Mouse (Mus musculus) CH12.LX (cell line): ENCODE measurements at regions not wholly inside any gene's neighbourhood (a gene's known extent, or its start where the extent isn't known, plus 50 kb on each side); places are given as distances from the start of the nearest gene placed in this dataset.

Experiments
- DNase-seq: peaks from one replicate; pipeline ENCODE4 v3.0.0-alpha.2; 2013; ENCODE audit errors: extremely low read depth
- H3K27ac ChIP-seq: 2 replicates; pipeline ENCODE4 v1.5.1; 2012; ENCODE audit warnings: low read depth, mild to moderate bottlenecking, control low read depth, moderate library complexity; ENCODE audit not compliant: insufficient read depth
- H3K27me3 ChIP-seq: replicated peaks from 2 replicates; pipeline ENCODE3; 2012; ENCODE audit warnings: inconsistent platforms
- H3K36me3 ChIP-seq, 2 experiments: replicated peaks in 1 of 2; 2 replicates each; pipeline versions ENCODE3 to v1.6.1; 2012; ENCODE audit warnings: inconsistent platforms in 1 of 2, low read length in 1 of 2, mild to moderate bottlenecking in 1 of 2, mixed read lengths in 1 of 2, moderate library complexity in 1 of 2; ENCODE audit not compliant: control insufficient read depth in 1 of 2, insufficient read depth in 1 of 2
- H3K4me1 ChIP-seq, 2 experiments: 2 replicates each; pipeline ENCODE4 v1.6.1; 2012; ENCODE audit warnings: inconsistent platforms in 1 of 2, moderate library complexity in 1 of 2; ENCODE audit not compliant: insufficient read depth in 2 of 2, control insufficient read depth in 1 of 2
- H3K4me2 ChIP-seq: 2 replicates; pipeline ENCODE4 v1.6.1; 2012; ENCODE audit warnings: low read depth, mild to moderate bottlenecking, control low read depth; ENCODE audit not compliant: poor library complexity, insufficient read depth, severe bottlenecking
- H3K4me3 ChIP-seq, 3 experiments: fragments of 150-350 bp in 1 of 3; sonication (generic) in 1 of 3; replicated peaks in 1 of 3; 2 replicates each; pipeline versions ENCODE3 to v1.5.1; 2011 to 2012; ENCODE audit warnings: low read depth in 2 of 3, low read length in 2 of 3, mild to moderate bottlenecking in 2 of 3, moderate library complexity in 2 of 3, control low read depth in 1 of 3, improper control_type of control experiment in 1 of 3, inconsistent platforms in 1 of 3, mixed read lengths in 1 of 3; ENCODE audit not compliant: poor library complexity in 1 of 3
- H3K79me2 ChIP-seq: replicated peaks from 2 replicates; pipeline ENCODE4 v1.6.1; 2012; ENCODE audit warnings: mild to moderate bottlenecking, moderate library complexity; ENCODE audit not compliant: control insufficient read depth, poor library complexity, insufficient read depth, severe bottlenecking; ENCODE audit errors: extremely low read depth
- H3K9ac ChIP-seq: 2 replicates; pipeline ENCODE4 v1.6.1; 2012; ENCODE audit warnings: low read depth, mild to moderate bottlenecking, control low read depth, moderate library complexity; ENCODE audit not compliant: insufficient read depth
- H3K9me3 ChIP-seq: replicated peaks from 2 replicates; pipeline ENCODE3; 2012; ENCODE audit warnings: low read length, inconsistent platforms, mixed read lengths
- CHD1 ChIP-seq: IDR thresholded peaks from 2 replicates; pipeline ENCODE4 v1.6.1; 2012; ENCODE audit warnings: low read depth, low read length, improper control_type of control experiment, inconsistent platforms
- CTCF ChIP-seq, 2 experiments: IDR thresholded peaks in 1 of 2; conservative IDR thresholded peaks in 1 of 2; 2 replicates each; pipeline ENCODE4 v1.5.1; 2011 to 2012; ENCODE audit warnings: low read depth in 2 of 2, low read length in 2 of 2, improper control_type of control experiment in 1 of 2, inconsistent platforms in 1 of 2, mild to moderate bottlenecking in 1 of 2, moderate library complexity in 1 of 2
- E2F4 ChIP-seq: IDR thresholded peaks from 2 replicates; pipeline ENCODE4 v1.6.1; 2011; ENCODE audit warnings: low read depth, low read length, improper control_type of control experiment; ENCODE audit not compliant: insufficient replicate concordance
- ELF1 ChIP-seq: IDR thresholded peaks from 2 replicates; pipeline ENCODE4 v1.6.1; 2014; ENCODE audit warnings: low read depth, mild to moderate bottlenecking, inconsistent platforms, low read length, improper control_type of control experiment
- EP300 ChIP-seq: IDR thresholded peaks from 2 replicates; pipeline ENCODE4 v1.6.1; 2011; ENCODE audit warnings: low read length, improper control_type of control experiment
- ETS1 ChIP-seq: conservative IDR thresholded peaks from 2 replicates; pipeline ENCODE4 v1.6.1; 2012; ENCODE audit warnings: low read depth, mild to moderate bottlenecking, inconsistent platforms, low read length, improper control_type of control experiment, moderate library complexity
- JUN ChIP-seq: IDR thresholded peaks from 2 replicates; pipeline ENCODE4 v1.6.1; 2011; ENCODE audit warnings: low read depth, mild to moderate bottlenecking, low read length, improper control_type of control experiment, moderate library complexity; ENCODE audit not compliant: insufficient read depth
- JUND ChIP-seq: conservative IDR thresholded peaks from 2 replicates; pipeline ENCODE4 v1.6.1; 2011; ENCODE audit warnings: low read depth, low read length, improper control_type of control experiment
- MAX ChIP-seq: IDR thresholded peaks from 2 replicates; pipeline ENCODE4 v1.6.1; 2011; ENCODE audit warnings: low read length, improper control_type of control experiment
- MAZ ChIP-seq: IDR thresholded peaks from 2 replicates; pipeline ENCODE4 v1.6.1; 2012; ENCODE audit warnings: low read depth, mild to moderate bottlenecking, inconsistent platforms, low read length, improper control_type of control experiment, moderate library complexity
- MEF2A ChIP-seq: IDR thresholded peaks from 2 replicates; pipeline ENCODE4 v1.6.1; 2014; ENCODE audit warnings: low read depth, mild to moderate bottlenecking, inconsistent platforms, low read length, improper control_type of control experiment, borderline replicate concordance
- MXI1 ChIP-seq: IDR thresholded peaks from 2 replicates; pipeline ENCODE4 v1.6.1; 2011; ENCODE audit warnings: mild to moderate bottlenecking, low read depth, low read length, improper control_type of control experiment
- NELFE ChIP-seq: IDR thresholded peaks from 2 replicates; pipeline ENCODE4 v1.6.1; 2011; ENCODE audit warnings: low read depth, low read length, improper control_type of control experiment
- PAX5 ChIP-seq: IDR thresholded peaks from 2 replicates; pipeline ENCODE4 v1.6.1; 2012; ENCODE audit warnings: low read length, inconsistent platforms, mixed read lengths
- POLR2A ChIP-seq: IDR thresholded peaks from 2 replicates; pipeline ENCODE4 v1.6.1; 2011; ENCODE audit warnings: low read depth, mild to moderate bottlenecking, improper control_type of control experiment, low read length
- POLR2AphosphoS2 ChIP-seq: IDR thresholded peaks from 2 replicates; pipeline ENCODE4 v1.6.1; 2011; ENCODE audit warnings: low read depth, low read length, improper control_type of control experiment
- RAD21 ChIP-seq: IDR thresholded peaks from 2 replicates; pipeline ENCODE4 v1.6.1; 2011; ENCODE audit warnings: low read depth, mild to moderate bottlenecking, low read length, improper control_type of control experiment, moderate library complexity
- SMC3 ChIP-seq: IDR thresholded peaks from 2 replicates; pipeline ENCODE4 v1.6.1; 2011; ENCODE audit warnings: low read depth, low read length, improper control_type of control experiment
- USF1 ChIP-seq: IDR thresholded peaks from 2 replicates; pipeline ENCODE4 v1.6.1; 2014; ENCODE audit warnings: low read depth, mild to moderate bottlenecking, inconsistent platforms, low read length, improper control_type of control experiment
- dilution Hi-C: fragments of 300-500 bp; cut with MboI; formaldehyde crosslinking; loops from 2 replicates; pipeline ENCODE4 v1.14.3; 2020; ENCODE audit warnings: low sequenced_read_pairs; ENCODE audit not compliant: extremely low pct_unique_long_range_greater_than_20kb, extremely low pct_ligation_motif_present
- in situ Hi-C: fragments of 300-500 bp; cut with MboI; formaldehyde crosslinking; loops from 3 replicates; pipeline ENCODE4 v1.14.3; 2019; ENCODE audit warnings: low sequenced_read_pairs, low pct_ligation_motif_present, low pct_unique_long_range_greater_than_20kb, mixed read lengths

DNA sequence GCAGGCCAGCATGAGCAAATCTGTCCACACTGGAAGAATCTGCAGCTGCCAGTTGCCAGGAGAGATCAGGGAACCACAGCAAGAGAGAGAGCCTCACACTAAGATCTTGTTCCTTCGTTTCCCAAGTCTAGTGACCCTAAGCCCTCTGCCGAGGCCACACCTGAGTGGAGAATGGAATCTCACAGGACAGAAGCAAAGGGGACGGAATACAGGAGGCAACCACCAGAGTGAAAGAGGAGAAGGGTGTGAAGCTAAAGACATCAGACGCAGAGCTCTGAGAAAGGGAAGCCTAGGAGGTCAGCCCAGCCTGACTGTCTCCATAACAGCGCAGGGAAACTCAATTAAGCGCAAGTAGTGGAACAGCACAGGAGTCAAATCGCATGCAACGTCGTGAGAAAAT, 75.0 kb downstream of the Suds3 start:
- DNase-seq: no peak
- TF ChIP-seq NELFE: no peak
- no peak for TF ChIP-seq POLR2A
- no peak for TF ChIP-seq USF1
- TF ChIP-seq, all 38 proteins: peak for 0
- Histone ChIP-seq H3K27me3 (no peaks in the 10 kb centered on the region), H3K4me2 (no peak overlapping the region), H3K79me2 (no peaks in the 10 kb centered on the region), H3K9ac (no peak overlapping the region), H3K36me3 (no peaks in the 10 kb centered on the region), H3K9me3 (peaks cover 49% of the 10 kb centered on the region), H3K27ac (no peak overlapping the region), H3K4me1 (no peaks in the 10 kb centered on the region), H3K4me3 (no peak overlapping the region)
- in situ Hi-C loops: no loop called here
- dilution Hi-C loops: no loop called here

- H3K9me3 ChIP-seq: peaks cover 61% of the 10 kb centered on the region
- no peaks in the 10 kb centered on the region for H3K36me3 ChIP-seq
- no peak overlapping the region for H3K9ac ChIP-seq
- dilution Hi-C loops: no loop called here
- peak; percentile 7 for DNase-seq
- no peaks in the 10 kb centered on the region for H3K79me2 ChIP-seq
- H3K27ac ChIP-seq: no peak overlapping the region
- no peaks in the 10 kb centered on the region for H3K4me1 ChIP-seq
- H3K4me3 ChIP-seq: no peak overlapping the region
- TF ChIP-seq JUN: no peak
- TF ChIP-seq PAX5: no peak
- TF ChIP-seq MAX: no peak
- TF ChIP-seq NELFE: no peak
- no peak for TF ChIP-seq EP300
- no peak for TF ChIP-seq ETS1
- TF ChIP-seq MXI1: no peak
- TF ChIP-seq POLR2AphosphoS2: no peak
- TF ChIP-seq JUND: no peak
- TF ChIP-seq MAZ: no peak
- TF ChIP-seq CHD1: no peak
- peak; percentile 47 for TF ChIP-seq RAD21
- no peak for TF ChIP-seq ELF1
- TF ChIP-seq E2F4: no peak
- peak in 1 of 2 experiments; percentile 67; a peak in 2 of 4 replicates for TF ChIP-seq CTCF (conservative IDR thresholded peaks at IDR 0.05 in 1 of 2, IDR thresholded peaks at IDR 0.05 in 1 of 2; ENCODE audit: low read depth in 2 of 2, low read length in 2 of 2)
- TF ChIP-seq SMC3: peak; percentile 52
- no peak for TF ChIP-seq MEF2A
- in situ Hi-C loops: no loop called here
- H3K4me2 ChIP-seq: no peak overlapping the region
- no peaks in the 10 kb centered on the region for H3K27me3 ChIP-seq
These were observed 78.7 kb downstream of the Suds3 start for GRCm38 (mm10) chr5:117037261-117037660.
